Mouse (Mus musculus) heart, adult 2 months (tissue): Measurements from ENCODE around the gene Bclaf3. TPM values are rescaled to one million over a fixed set of nuclear protein-coding genes. Genes with fewer than 3 reads are reported as not detected.
"Not testable (repeated sequence)": the region's sequence is repeated elsewhere in the genome, so short reads cannot be mapped to it uniquely, and the experiment has no call there.

Experiments
- DNase-seq, 2 experiments: peaks; one replicate each; pipeline ENCODE4 v3.0.0; 2021
- H3K27ac ChIP-seq: fragments of 200-600 bp; 2 replicates; pipeline ENCODE4 v1.8.1; 2022
- H3K27me3 ChIP-seq: fragments of 200-500 bp; 2 replicates; pipeline ENCODE4 v1.6.1; 2012; ENCODE audit warnings: mild to moderate bottlenecking, low read length, inconsistent platforms, mixed read lengths; ENCODE audit not compliant: control insufficient read depth, insufficient read depth
- H3K36me3 ChIP-seq: fragments of 200-500 bp; 2 replicates; pipeline ENCODE4 v1.6.1; 2012; ENCODE audit warnings: low read length, inconsistent platforms; ENCODE audit not compliant: control insufficient read depth, insufficient read depth
- H3K4me1 ChIP-seq: fragments of 200-500 bp; 2 replicates; pipeline ENCODE4 v1.6.1; 2011; ENCODE audit warnings: low read length; ENCODE audit not compliant: control insufficient read depth, insufficient read depth
- H3K4me3 ChIP-seq: fragments of 200-600 bp; 2 replicates; pipeline ENCODE4 v1.8.1; 2022
- H3K79me2 ChIP-seq: fragments of 200-500 bp; replicated peaks from 2 replicates; pipeline ENCODE4 v1.6.1; 2012; ENCODE audit warnings: mild to moderate bottlenecking, inconsistent platforms, low read length, moderate library complexity, mixed read lengths; ENCODE audit not compliant: control insufficient read depth, insufficient read depth
- H3K9ac ChIP-seq: fragments of 200-500 bp; 2 replicates; pipeline ENCODE4 v1.6.1; 2012; ENCODE audit warnings: low read depth, mild to moderate bottlenecking, control low read depth, inconsistent platforms, low read length, mixed read lengths
- CTCF ChIP-seq: fragments of 200-600 bp; IDR thresholded peaks from 2 replicates; pipeline ENCODE4 v1.8.1; 2022; ENCODE audit warnings: antibody characterized with exemption, mild to moderate bottlenecking, moderate library complexity
- EP300 ChIP-seq: fragments of 200-500 bp; IDR thresholded peaks from 2 replicates; pipeline ENCODE4 v1.6.1; 2011; ENCODE audit warnings: low read depth, low read length, control low read depth; ENCODE audit not compliant: insufficient read depth
- POLR2A ChIP-seq: fragments of 200-500 bp; IDR thresholded peaks from 2 replicates; pipeline ENCODE4 v1.6.1; 2011; ENCODE audit warnings: mild to moderate bottlenecking, low read depth, low read length, control low read depth; ENCODE audit not compliant: insufficient read depth
- WGBS: fragments of 180-500 bp; shearing (Covaris S2); methylation state at CpG from one replicate; pipeline ENCODE4 v1.1.7; 2018; 5-methylcytosine and 5-hydroxymethylcytosine counted together
- intact Hi-C: fragments of 180-260 bp; cut with DNase I; formaldehyde crosslinking; loops from one replicate; pipeline ENCODE4 v1.15.1; 2025
- long read RNA-seq: library from polyadenylated mRNA; stranded (forward); transcript quantifications from one replicate; pipeline ENCODE4 v2.0.0, GENCODE M21; 2021
- polyA plus RNA-seq: library from polyadenylated mRNA; depleted of rRNA; stranded (reverse); fragments of >200 nt; gene quantifications from 2 replicates; pipeline ENCODE4 v1.2.3, GENCODE M21; 2012; rRNA removed
- total RNA-seq, 2 experiments: library from RNA; stranded (reverse); gene quantifications; 2 replicates each; pipeline ENCODE4 v1.2.3; 2021

Gene Bclaf3
- total RNA-seq = 1 to 10 TPM; 2.9 to 3.8 TPM
- polyA plus RNA-seq = 1.2 and 3.2 TPM in 2 replicates
- long read RNA-seq, partial matches to known transcripts = 0 of 3 reads
- long read RNA-seq, other reads (novel, unspliced or antisense) = 2 of 3 reads

- 81% methylated on average over 6 of the region's 6 CpGs for WGBS
- no peak within 1 kb of the TSS for H3K4me3 ChIP-seq
- H3K27me3 ChIP-seq = no peaks in the 10 kb centered on the region
- H3K9ac ChIP-seq = no peak within 1 kb of the TSS
- no peak for DNase-seq
- TF ChIP-seq EP300 = no peak
- no peak for TF ChIP-seq POLR2A
- TF ChIP-seq CTCF = no peak
- H3K27ac ChIP-seq = no peak within 1 kb of the TSS
- no peaks in the 10 kb centered on the region for H3K36me3 ChIP-seq
- no peaks in the 10 kb centered on the region for H3K4me1 ChIP-seq
- no peaks in the 10 kb centered on the region for H3K79me2 ChIP-seq
- intact Hi-C loops = no loop called here
Measured at GRCm38 (mm10) chrX:159526388-159526787, at the start of gene Bclaf3. Bclaf3 (plus strand) TSS chrX:159526688.

GRCm38 (mm10) chrX:159478243-159478940 lies 48.1 kb upstream of the Bclaf3 start:
- DNase-seq, H3K9ac ChIP-seq, H3K79me2 ChIP-seq, H3K27ac ChIP-seq, H3K4me3 ChIP-seq, H3K4me1 ChIP-seq, H3K36me3 ChIP-seq, intact Hi-C loops, H3K27me3 ChIP-seq: not testable (repeated sequence)
- 61% methylated on average over 4 of the region's 4 CpGs for WGBS

- 52% methylated on average over 1 of the region's 1 CpGs for WGBS
- Histone ChIP-seq H3K4me3 (no peak overlapping the region), H3K79me2 (no peaks in the 10 kb centered on the region), H3K36me3 (no peaks in the 10 kb centered on the region), H3K4me1 (no peaks in the 10 kb centered on the region), H3K27ac (no peak overlapping the region), H3K9ac (no peak overlapping the region), H3K27me3 (no peaks in the 10 kb centered on the region)
- DNase-seq = no peak
- intact Hi-C loops = no loop called here
- TF ChIP-seq CTCF (peak; percentile 21; the same call in 1 of the 2 replicates), EP300 (no peak), POLR2A (no peak)
Measured at GRCm38 (mm10) chrX:159484247-159484646, 42.2 kb upstream of the Bclaf3 start.

- H3K36me3 ChIP-seq = no peaks in the 10 kb centered on the region
- WGBS = 45% methylated on average over 2 of the region's 2 CpGs
- H3K79me2 ChIP-seq = no peaks in the 10 kb centered on the region
- H3K4me3 ChIP-seq = no peak overlapping the region
- H3K27me3 ChIP-seq = no peaks in the 10 kb centered on the region
- no peak for DNase-seq
- intact Hi-C loops = no loop called here
- H3K4me1 ChIP-seq = no peaks in the 10 kb centered on the region
- TF ChIP-seq POLR2A (no peak), EP300 (no peak), CTCF (no peak)
- no peak overlapping the region for H3K9ac ChIP-seq
- H3K27ac ChIP-seq = no peak overlapping the region
Measured at GRCm38 (mm10) chrX:159503181-159503580, 23.3 kb upstream of the Bclaf3 start.

DNA sequence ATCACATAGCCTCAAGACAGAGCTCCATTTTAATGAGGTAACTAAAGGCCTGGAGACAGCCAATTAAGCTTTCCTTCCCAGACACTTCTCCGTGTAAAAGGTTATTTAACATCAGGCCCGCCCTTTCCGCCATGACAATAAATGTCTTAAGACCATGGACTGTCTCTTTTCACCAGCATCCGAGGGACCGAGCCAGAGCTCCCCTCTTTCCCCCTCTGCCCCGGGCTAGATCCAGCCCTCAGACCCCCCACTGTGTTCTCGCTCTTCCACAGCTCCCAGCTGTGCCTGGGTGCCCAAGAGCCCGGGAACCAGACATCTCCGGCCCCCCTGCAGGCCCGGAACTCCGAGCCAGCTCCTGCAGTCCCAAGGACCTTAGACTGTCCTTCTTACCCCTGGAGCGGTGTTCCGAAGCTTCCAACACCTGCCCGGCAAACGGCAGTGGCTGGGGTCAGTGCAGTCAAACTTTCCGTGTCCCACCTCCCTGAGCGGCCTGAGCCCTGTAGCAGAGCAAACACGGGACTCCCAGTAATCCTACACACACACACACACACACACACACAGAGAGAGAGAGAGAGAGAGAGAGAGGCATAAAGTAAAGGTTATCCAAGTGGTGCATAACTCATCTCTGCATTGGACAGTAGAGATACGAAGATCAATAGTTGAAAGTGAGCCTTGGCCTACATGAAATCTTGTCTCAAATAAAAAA lies 18.0 kb upstream of the Bclaf3 start:
- H3K4me3 ChIP-seq = no peak overlapping the region
- WGBS = 62% methylated on average over 19 of the region's 19 CpGs
- H3K4me1 ChIP-seq = no peaks in the 10 kb centered on the region
- no peak for TF ChIP-seq CTCF
- TF ChIP-seq POLR2A = no peak
- no peak for TF ChIP-seq EP300
- no peak for DNase-seq
- intact Hi-C loops = no loop called here
- no peak overlapping the region for H3K27ac ChIP-seq
- H3K79me2 ChIP-seq = no peaks in the 10 kb centered on the region
- H3K36me3 ChIP-seq = no peaks in the 10 kb centered on the region
- H3K9ac ChIP-seq = no peak overlapping the region
- H3K27me3 ChIP-seq = no peaks in the 10 kb centered on the region

- DNase-seq = no peak
- no peak overlapping the region for H3K27ac ChIP-seq
- H3K36me3 ChIP-seq = no peaks in the 10 kb centered on the region
- H3K27me3 ChIP-seq = no peaks in the 10 kb centered on the region
- no peak for TF ChIP-seq CTCF
- H3K79me2 ChIP-seq = no peaks in the 10 kb centered on the region
- H3K9ac ChIP-seq = no peak overlapping the region
- no peaks in the 10 kb centered on the region for H3K4me1 ChIP-seq
- no peak overlapping the region for H3K4me3 ChIP-seq
- intact Hi-C loops = no loop called here
- WGBS = 63% methylated on average over 4 of the region's 4 CpGs
Measured at GRCm38 (mm10) chrX:159509042-159509441, 17.4 kb upstream of the Bclaf3 start.
